Mouse (Mus musculus): ENCODE data around the gene Bicdl2.

The Bicdl2 gene

DNA sequence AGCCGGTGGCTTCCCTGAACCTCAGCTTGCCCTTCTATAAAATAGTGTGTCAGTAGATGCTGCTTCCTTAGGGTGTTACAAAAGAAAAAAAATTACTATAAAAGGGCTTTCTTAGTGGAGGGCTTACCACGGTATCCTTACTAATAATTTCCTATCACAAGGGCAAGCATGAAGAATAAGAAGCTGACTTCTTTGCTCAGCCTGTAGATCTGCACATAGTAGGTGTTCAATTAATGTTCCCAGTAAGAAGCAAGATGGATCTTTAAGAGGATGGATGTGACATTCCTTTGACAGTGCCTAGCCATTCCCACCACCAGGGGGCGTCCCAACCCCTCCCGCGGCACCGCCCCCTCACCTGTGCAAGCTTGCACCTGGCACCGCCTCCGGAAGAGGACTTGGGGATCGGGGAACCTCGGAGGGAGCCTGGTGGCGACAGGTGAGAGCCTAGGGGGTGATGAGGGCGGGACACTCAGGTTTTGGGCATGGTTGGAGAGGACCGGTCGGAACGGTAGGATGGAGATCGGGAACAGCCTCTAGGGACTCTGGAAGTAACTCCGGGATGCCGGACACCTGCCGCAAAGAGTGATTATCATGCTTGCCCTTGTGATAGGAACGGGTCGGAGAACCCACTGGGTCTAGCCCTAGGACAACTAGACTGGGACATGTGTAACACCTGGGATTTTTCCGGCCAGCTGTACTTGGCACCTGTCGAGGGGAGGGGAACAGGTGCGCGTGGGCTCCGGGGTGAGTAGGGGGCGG lies at the start of gene Bicdl2:
Gene Bicdl2, plus strand, starts transcription at position 390 of the 759 bp plus-strand sequence.
- peak; percentile 72 to 86 for DNase-seq

DNA sequence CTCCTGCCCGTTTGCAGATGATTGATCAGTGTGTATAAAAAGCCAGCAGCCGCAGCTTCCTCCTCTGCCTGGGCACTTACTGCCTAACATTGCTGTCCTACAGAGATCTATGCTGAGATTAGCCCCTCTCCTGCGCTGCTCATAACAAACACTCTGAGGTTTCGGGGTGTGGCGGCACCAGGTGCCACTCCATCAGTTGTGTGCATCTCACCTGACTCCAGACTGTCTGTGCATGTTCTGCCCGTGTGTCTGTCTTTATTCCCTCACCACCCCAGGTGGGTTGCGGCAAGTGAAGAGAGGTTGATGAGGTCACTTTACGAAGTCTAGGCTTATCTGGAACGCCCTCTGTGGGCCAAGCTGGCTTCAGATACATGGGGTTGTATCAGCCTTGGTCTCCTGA lies 43.2 kb upstream of the Bicdl2 start:
- no peak for DNase-seq

DNA sequence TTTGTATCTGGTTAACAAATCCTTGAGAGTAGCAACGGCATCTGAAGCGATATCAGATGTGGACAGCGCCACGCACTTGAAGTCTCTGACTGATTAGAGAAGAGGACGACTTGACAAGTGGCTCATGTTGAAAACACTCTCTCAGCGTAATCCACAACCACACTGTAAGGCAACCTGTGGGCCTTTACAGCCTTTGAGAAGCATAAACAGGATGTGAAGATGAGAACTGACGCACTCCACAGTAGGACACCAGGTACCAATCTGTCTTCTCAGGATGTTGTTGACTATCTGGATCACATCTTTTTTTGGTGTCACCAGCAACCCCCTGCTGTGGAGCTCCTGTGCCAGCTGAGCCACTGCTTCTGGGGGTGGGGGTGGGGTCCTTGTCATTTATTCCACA lies 40.0 kb upstream of the Bicdl2 start:
- DNase-seq = no peak

DNA sequence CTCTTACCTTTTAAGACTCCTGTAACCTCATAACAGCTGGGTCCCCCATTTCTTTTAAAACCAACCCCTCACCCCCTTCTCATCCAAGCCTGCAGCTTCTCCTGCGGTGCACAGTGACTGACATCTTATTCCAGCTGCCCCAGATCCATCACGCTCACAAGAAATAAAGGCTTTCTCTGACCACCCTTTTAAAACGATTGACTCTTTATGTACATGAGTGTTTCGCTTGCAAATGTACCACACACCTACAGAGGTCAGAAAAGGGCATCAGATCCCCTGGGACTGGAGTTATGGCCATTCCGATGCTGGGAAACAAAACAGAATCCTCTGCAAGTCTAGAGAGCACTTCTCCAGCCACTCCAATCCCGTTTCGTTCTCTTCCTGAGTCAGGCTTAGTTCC lies 32.5 kb upstream of the Bicdl2 start:
- DNase-seq = no peak

DNA sequence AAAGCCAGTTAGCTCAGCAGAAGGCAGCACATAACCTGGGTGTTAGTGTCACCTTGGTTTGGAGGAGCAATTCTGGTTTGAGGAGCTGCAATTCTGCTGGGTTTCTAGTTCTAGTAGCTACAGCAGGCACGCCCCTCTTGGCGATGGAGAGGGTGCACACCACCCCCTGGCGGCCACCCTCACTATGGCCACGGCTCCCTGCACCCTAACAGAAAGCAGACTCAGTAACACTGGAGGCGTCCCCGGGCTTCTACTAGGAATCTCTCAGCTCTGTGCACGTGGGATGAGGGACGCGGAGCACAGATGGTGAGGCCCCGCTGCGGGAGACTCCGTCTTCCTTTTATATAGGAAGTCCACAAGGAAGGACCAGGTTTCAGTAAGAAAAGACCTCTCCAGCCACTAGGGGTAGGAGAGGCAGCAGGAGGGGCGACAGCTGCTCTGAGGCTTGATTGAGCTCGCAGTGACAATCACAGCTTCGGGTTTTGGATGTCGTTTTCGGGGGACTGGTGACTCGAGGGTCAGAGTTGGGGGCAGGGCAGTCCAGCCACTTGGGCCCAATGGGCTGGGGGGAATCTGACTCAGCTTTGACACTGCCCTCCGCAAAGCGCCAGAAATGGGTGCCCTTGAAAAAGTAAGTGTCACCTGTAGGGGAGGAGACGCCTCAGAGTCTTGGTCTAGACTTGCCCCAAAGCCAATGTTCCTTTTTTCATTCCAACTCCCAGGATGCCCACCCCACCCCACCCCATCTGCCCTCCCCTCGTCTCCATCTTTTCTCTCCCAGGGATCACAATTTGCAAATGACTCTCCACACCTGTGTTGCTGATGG lies 29.9 kb upstream of the Bicdl2 start:
- peak; percentile 50 to 67 for DNase-seq

DNA sequence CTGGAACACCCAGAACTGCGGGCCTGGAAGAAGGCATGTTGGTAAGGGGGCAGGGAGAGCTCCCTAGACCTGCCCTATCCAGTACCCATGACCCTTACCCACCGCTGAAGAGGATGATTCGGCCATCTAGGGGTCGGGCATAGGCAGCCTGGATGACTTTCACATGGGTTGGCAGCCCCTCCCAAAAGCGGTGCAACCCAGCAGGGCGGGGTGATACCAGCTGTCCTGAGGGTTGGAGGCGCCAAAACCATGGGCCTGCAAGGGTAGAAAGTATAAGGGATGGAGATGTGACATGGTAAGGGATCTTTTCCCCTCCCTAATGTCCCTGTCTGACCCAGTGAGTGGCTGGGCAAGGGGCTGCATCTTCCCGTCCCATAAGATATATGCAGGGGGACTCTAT lies 29.1 kb upstream of the Bicdl2 start:
- DNase-seq = no peak

DNA sequence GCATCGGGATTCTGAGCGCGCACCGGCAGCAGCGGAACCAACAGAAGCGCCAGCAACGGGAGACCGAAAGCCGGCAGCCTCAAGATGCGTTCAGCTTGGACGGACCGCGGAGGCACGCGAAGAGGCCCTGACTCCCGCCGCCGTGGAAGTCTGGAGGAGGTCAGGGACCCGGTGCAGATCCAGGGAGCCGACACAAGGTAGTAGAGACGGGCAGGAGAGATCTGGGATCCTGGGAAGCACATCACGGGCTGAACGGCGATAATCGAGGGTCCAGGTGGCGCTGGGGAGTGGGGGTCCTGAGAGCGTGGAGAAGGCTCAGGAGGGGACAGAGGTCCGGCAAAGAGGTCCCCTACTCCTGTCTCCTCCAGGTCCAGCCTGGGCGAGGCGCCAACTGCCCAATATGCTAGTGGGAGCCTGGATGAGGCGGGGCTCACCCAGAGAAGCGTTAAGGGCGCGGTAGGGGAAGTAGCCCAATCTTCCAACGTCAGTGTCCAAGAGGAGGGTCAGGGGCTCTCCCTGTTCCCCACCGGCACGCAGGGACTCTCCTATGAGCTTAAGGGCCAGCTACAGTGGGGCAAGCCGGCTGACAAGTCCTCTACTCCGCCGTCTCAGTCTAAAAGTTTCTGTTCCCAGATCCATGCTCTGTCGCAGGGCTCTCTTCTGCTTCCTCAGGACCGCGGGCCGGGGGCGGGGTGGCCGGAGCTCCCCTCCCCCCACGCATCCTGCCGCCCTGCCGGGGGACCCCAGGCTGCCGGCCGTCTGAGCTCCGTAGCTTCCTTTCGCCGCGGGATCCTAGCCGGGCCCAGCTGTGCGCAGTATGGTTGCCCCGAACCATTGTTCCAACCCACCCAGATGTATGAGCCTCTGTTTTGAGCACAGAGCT lies 15.5 kb upstream of the Bicdl2 start, which contains the start of gene Mmp25:
Gene Mmp25, minus strand, starts transcription at position 665 of the 883 bp plus-strand sequence.
- no peak for DNase-seq

DNA sequence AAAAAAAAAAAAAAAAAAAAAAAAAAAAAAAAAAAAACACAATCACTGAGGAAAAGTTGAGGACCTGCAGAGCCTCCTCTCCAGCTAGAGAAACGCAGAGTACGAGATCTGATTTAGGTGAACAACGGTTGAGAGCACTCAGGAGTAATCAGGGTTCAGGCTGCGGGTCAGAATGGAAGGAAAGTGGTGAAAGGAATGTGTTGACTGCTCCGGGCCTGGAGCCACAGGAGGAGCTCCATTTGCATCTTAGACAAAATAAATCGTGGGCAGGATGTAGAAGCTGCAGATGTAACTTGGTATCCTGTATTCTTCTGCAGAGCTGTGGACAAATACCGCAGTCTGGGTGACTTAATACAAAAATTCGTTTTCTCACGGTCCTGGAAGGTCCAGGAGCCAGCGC lies 14.4 kb upstream of the Bicdl2 start:
- DNase-seq = no peak

DNA sequence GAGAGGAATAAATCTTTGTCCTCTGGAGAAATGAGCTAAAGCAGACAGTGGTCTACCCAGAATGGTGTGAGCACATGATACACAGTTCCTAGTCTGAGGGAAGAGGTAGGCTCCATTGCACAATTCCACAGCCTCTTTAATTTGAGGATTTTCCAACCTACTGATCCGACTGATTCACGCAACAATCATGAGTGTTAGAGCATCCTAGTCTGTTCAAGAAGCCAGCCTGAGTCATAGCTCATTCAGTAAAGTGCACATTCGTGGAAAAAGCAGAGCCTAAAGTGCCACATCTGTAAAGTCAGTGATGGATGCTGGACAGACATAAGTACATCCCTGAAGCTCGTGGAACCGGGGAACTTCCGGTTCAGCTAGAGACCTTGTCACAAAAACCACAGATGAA lies 8.9 kb upstream of the Bicdl2 start:
- no peak for DNase-seq

DNA sequence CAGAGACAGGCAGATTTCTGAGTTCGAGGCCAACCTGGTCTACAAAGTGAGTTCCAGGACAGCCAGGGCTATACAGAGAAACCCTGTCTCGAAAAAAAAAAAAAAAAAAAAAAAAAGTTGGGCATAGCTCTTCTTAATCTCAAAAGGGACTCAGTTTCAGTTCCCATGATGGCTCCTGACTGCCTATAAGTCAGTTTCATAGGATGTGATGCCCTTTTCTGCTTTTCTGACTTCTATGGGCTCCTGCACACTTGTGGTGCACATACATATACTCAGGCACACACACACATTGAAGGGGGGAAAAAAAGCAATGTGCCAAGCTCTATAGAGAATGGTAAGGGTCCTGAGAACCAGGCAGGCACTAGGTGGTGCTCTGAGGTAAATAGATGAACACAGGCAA lies 7.0 kb upstream of the Bicdl2 start:
- no peak for DNase-seq

DNA sequence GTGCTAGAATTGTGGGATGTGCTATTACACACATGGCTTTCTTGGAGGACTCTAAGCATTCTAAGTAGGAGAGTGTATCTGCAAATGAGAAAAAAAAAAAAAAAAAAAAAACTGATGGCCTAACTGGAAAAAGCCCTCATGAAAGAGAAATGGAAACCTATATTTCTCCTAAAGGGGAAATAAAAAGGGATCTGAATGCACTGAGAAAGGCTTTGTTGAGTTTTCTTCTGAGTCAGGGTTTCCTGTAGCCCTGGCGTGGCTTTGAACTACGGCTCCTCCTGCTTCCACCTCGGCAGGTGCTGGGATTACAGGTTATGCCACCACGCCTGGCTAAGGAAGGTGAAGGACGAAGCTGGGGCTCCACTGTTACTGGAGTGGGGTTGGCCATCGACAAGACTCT lies 6.3 kb upstream of the Bicdl2 start:
- no peak for DNase-seq

DNA sequence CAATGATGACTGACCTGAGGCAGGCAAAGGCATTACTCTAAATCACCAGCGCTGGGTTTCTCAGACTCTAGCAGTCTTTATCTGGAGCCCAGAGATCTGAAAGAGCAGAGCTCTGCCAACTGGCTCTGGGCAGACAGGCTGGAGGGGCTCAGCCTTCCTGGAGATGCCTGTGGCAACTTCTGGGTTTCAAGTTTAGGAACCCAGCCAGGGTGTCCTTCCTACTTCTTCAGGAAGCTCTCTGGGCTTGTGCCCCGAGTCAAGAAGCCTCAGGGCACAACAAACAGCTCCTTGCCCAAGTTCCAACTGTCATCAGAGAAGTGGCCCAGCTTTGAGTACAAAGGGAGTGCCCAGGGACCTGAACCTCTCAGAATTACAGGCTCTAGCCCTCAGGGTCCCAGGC lies 5.9 kb upstream of the Bicdl2 start:
- DNase-seq = no peak

DNA sequence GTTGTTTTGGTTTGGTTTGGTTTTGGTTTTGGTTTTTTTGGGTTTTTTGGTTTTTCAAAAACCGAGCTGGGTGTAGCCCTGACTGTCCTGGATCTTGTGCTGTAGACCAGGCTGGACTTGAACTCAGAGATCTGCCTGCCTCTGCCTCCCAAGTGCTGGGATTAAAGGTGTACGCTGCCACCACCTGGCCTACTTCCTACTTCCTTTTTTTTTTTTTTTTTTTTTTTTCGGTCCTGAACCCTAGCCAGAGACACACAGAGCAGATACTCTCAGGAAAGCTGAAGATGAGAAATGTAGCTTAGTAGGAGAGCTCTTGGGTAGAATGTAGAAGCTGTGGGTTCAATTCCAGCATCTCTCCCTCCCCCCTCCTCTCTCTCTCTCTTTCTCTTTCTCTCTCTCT lies 1.9 kb upstream of the Bicdl2 start:
- DNase-seq = no peak

DNA sequence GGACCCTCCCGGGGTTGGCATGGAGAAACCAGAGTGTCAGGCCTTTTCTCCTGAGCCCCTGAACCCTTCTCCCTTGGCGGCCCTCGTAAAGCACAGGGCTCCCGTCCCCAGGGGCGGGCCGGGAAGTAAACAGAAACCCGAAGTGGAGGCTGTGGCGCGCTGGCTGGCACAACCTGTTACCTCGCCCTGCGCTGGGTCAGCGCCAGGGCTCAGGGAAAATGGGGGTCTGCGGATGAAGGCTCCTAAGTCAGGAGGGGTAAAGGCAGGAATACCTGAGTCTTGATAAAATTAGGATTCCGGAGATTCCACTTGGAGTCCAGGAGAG lies 532 bp downstream of the Bicdl2 start:
- DNase-seq = no peak

DNA sequence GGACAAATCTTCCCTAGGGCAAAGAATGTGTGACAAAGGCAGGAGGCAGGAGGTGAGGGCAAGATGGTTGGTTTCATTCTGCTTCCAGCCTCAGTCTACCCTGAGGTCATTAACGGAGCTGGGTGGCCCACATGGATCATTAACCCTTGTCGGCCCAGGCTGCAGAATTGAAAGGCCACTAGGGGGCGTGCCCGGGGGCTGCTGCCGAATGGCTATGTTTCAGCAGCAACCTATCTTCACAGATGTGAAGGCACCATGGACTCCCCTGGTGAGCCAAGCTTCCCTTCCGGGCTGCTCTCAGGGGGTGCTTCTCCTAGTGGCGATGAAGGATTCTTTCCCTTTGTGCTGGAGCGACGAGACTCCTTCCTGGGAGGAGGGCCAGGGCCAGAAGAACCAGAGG lies 1.2 kb downstream of the Bicdl2 start:
- peak in 1 of 2 experiments; percentile 49 for DNase-seq

DNA sequence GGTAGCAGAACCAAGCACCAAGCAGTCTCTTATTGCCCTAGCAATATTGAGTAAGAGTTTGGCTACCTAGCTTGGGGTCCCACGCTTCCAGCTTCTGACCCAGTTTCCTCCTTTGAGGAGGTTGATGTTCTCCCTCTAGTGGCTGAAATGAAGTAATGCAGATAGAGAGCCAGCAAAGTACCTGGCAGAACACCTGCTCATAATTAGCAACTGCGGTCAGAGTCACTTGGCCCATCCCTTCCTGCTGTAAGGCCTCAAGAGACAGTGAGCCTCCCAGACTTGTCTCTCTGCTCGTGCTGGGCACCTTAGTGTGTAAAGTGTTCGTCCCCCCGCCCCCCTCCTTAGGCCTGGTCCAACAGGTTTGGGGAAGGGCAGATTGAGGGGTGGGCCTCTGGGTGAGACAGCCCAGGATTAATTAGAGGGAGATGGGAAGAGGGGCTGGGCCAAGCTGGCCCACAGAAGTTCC lies 4.3 kb downstream of the Bicdl2 start:
- no peak for DNase-seq

DNA sequence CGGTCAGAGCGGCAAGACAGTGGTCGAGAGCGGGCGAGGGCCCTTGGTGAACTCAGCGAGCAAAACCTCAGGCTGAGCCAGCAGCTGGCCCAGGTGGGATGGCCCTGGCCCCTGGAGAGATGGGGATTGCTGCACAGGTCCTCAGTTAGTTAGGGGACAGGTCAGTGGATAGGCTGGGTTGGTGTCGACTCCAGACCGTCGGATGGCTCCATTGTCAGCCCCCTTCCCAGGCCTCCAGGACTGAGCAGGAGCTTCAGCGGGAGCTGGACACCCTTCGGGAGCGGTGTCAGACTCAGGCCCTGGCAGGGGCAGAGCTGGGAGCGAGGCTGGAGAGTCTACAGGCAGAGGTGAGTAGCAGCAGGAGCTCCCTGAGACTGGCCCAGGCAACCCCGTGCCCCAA lies 5.2 kb downstream of the Bicdl2 start:
- no peak for DNase-seq

DNA sequence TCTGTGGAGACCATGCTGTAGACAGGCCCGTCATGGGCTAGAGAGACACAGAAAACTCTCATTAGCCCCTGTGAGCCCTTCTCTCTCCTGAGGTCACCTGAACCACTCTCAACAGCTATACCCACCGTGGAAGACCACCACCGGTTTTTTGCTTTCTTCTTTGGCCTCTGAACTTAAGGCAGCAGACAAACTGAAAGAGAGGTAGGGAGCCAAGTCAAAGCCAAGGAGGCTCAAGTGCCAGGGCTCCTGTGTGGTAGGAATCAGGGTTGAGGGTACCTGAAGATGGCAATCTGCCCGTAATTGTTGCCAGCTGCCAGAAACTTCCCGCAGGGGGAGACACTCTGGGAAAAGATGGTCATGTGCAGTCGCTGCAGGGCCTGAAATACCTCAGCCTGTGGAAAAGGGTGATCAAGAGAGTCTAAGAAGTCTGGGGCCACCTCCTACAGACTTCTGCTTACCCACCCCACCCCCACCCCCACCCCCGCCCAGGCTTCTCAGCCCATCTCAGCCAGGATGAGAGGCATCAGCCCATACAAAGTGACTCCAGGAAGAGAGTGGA lies 10.3 kb downstream of the Bicdl2 start:
- DNase-seq = no peak

DNA sequence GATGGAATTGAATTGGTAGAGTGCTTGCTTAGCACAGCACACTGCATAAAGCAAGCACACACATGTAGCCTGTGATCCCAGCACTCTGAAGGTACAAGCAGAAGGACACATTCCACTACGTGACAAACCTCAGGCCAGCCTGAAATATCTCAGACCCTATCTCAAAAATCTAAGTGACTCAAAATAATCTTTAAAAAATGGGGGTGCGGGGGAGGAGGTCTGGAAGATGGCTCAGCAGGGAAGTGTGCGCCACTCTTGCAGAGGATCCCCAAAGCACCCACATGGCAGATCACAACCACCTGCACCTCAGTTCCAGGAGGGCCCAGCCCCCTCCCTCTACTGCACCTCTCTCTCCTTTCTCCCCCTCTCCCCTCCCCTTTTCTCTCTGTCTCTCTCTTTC lies 11.2 kb downstream of the Bicdl2 start:
- DNase-seq = no peak

DNA sequence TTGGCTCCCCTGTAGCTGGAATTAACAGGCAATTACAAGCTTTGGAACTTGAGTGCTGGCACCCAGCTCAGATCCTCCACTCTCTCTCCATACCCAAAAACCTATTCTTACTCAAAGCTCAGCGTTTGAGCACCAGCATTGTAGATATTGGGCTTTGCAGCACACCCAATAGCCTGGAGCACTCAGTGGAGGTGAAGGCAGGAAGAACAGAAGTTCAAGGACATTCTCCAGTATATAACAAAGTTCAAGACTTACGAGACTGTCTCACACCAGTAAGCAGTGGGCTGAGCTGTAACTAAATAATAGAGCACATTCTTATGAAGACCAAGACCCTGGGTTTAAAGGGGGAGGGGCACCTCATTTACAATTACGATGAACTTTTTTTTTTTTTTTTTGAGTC lies 12.5 kb downstream of the Bicdl2 start:
- no peak for DNase-seq

DNA sequence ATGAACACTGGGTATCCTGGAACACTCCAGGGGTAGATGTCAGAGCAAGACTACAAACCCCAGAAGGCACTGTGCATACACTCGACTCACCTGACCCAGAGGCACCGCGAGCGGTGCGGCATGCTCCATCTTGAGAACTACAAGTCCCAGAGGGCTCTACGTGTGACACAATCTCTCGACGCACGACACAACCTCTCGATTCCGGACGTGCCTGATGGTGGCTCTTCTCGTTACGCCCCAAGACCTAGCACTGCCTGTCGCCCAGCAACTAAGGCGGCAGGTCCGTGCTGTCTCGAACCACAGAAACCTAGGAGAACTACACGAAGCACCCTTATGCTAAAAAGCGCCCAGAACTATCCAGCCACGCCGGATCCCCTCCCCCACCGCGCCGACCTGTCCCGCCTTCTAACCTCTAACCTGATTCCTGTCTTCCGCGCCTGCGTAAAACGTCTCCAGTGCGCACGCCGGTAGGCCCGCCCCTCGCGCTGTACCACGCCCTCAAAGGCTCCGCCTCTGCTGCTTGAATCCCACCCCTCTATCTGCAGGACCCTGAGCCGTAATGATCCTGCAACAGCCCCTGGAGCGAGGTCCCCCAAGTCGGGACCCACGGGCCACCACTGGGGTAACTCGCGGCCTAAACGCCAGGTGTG lies 13.2 kb downstream of the Bicdl2 start, which contains the start of the genes Hcfc1r1 and Thoc6:
Gene Hcfc1r1, plus strand, starts transcription at position 173 of the 650 bp plus-strand sequence.
Gene Thoc6, minus strand, starts transcription at position 459 of the 650 bp plus-strand sequence.
- peak; percentile 96 for DNase-seq

DNA sequence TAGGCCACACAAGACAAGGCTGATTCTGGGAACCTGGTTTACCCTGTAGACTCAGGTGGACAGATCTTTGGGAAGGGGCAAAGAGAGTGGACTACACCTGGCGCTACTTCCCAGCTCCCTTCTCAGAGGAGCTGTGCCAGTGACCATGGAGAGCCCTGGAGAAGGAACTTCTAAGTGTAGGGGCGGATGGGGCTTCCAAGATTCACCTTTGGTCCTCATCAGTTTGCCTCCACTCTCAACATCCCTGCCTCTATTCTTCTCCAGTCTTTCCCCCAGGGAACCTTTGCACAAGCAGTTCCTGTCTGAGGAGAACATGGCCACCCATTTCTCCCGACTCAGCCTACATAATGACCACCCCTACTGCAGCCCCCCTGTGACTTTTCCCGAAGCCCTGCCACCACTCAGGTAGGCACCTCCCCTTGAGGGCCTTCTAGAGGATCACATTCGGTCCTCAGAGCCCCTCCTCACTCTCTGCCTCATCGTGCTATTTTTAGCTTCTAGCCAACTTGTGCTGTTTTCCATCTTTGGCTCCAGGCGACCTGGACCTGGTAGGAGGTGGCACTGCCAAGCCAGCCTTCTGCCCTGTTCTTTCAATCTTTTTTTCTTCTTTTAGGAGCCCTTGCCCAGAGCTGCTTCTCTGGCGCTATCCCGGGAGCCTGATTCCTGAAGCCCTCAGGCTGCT lies 14.1 kb downstream of the Bicdl2 start:
- peak in 1 of 2 experiments; percentile 32 for DNase-seq

All from kidney, adult 8-10 months (tissue).